Mouse (Mus musculus) forebrain, embryonic 11.5 days (tissue): Measurements from ENCODE around the gene Klf6. TPM values are rescaled to one million over a fixed set of nuclear protein-coding genes. Genes with fewer than 3 reads are reported as not detected.

Experiments used
- ATAC-seq: fragments of 200-750 bp; cut with Nextera tagmentation; replicated peaks from 2 replicates; pipeline ENCODE4 v1.8.0; 2017; ENCODE audit warnings: moderate TSS enrichment; ENCODE audit not compliant: low FRiP score
- DNase-seq: peaks from one replicate; pipeline ENCODE4 v3.0.0-alpha.2; 2017; ENCODE audit warnings: low spot score
- H3K27ac ChIP-seq: fragments of 300-500 bp; sonication (generic); 2 replicates; pipeline ENCODE4 v1.5.1; 2014; ENCODE audit warnings: low read depth, low read length
- H3K27me3 ChIP-seq: fragments of 300-500 bp; sonication (generic); 2 replicates; pipeline ENCODE4 v1.6.1; 2014; ENCODE audit warnings: mild to moderate bottlenecking, low read length, mixed read lengths; ENCODE audit not compliant: control insufficient read depth, insufficient read depth
- H3K36me3 ChIP-seq: fragments of 300-500 bp; sonication (generic); 2 replicates; pipeline ENCODE4 v1.6.1; 2014; ENCODE audit warnings: mild to moderate bottlenecking, low read length, moderate library complexity, mixed read lengths; ENCODE audit not compliant: control insufficient read depth, insufficient read depth
- H3K4me1 ChIP-seq: fragments of 300-500 bp; sonication (generic); replicated peaks from 2 replicates; pipeline ENCODE4 v1.6.1; 2014; ENCODE audit warnings: low read length, mixed read lengths; ENCODE audit not compliant: control insufficient read depth, insufficient read depth
- H3K4me2 ChIP-seq: fragments of 300-500 bp; sonication (generic); 2 replicates; pipeline ENCODE4 v1.6.1; 2014; ENCODE audit warnings: low read depth, mild to moderate bottlenecking, low read length, moderate library complexity, mixed read lengths; ENCODE audit not compliant: severe bottlenecking
- H3K4me3 ChIP-seq: fragments of 300-500 bp; sonication (generic); 2 replicates; pipeline ENCODE4 v1.5.1; 2014; ENCODE audit warnings: low read depth, low read length
- H3K9ac ChIP-seq: fragments of 300-500 bp; sonication (generic); 2 replicates; pipeline ENCODE4 v1.6.1; 2014; ENCODE audit warnings: low read length
- H3K9me3 ChIP-seq: fragments of 300-500 bp; sonication (generic); 2 replicates; pipeline ENCODE4 v1.6.1; 2016; ENCODE audit warnings: low read length, mixed read lengths; ENCODE audit not compliant: control insufficient read depth
- WGBS: fragments of 180-500 bp; shearing (Covaris S2); extraction: QIAGEN DNeasy Blood & Tissue Kit; methylation state at CpG from one replicate; pipeline ENCODE4 v1.1.7; 2014; 5-methylcytosine and 5-hydroxymethylcytosine counted together
- polyA plus RNA-seq: library from polyadenylated mRNA; unstranded; fragments of >200 nt; fragmentation: Nextera tagmentation; extraction: Ambion mirVana; gene quantifications from 2 replicates; pipeline ENCODE4 v1.2.1, GENCODE M21; 2014

The Klf6 gene
- polyA plus RNA-seq, 1 experiment from 2014 or later: 51.8 TPM

- H3K9me3 ChIP-seq: no peaks in the 10 kb centered on the region
- H3K4me1 ChIP-seq: no peaks in the 10 kb centered on the region
- 79% methylated on average over 2 of the region's 2 CpGs for WGBS
- H3K4me3 ChIP-seq: no peak overlapping the region
- no peaks in the 10 kb centered on the region for H3K27me3 ChIP-seq
- H3K36me3 ChIP-seq: no peaks in the 10 kb centered on the region
- no peak overlapping the region for H3K27ac ChIP-seq
- no peak overlapping the region for H3K4me2 ChIP-seq
- DNase-seq (no peak), ATAC-seq (no peak)
- no peak overlapping the region for H3K9ac ChIP-seq
Observed at GRCm38 (mm10) chr13:5847736-5848135, 13.5 kb upstream of the Klf6 start.

- DNase-seq: no peak
- Histone ChIP-seq H3K9me3 (no peaks in the 10 kb centered on the region), H3K4me1 (no peaks in the 10 kb centered on the region; the same call in 1 of the 2 replicates), H3K4me2 (peak overlapping the region; percentile 47), H3K36me3 (no peaks in the 10 kb centered on the region; the same call in none of the 2 replicates), H3K27me3 (no peaks in the 10 kb centered on the region; the same call in 1 of the 2 replicates), H3K4me3 (peak overlapping the region; percentile 64), H3K9ac (peak overlapping the region; percentile 78), H3K27ac (peak overlapping the region; percentile 85)
- WGBS: under 1% methylated on average over 27 of the region's 27 CpGs
- peak; percentile 62 for ATAC-seq
Observed at GRCm38 (mm10) chr13:5860651-5861156, 578 bp upstream of the Klf6 start.

GRCm38 (mm10) chr13:5862003-5862625 lies 832 bp downstream of the Klf6 start:
- no peaks in the 10 kb centered on the region; the same call in none of the 2 replicates for H3K36me3 ChIP-seq
- H3K4me3 ChIP-seq: peak overlapping the region; percentile 64
- WGBS: under 1% methylated on average over 20 of the region's 20 CpGs
- H3K4me1 ChIP-seq: no peaks in the 10 kb centered on the region; the same call in 1 of the 2 replicates
- peak; percentile 58 for DNase-seq
- peak overlapping the region; percentile 69 for H3K27ac ChIP-seq
- H3K27me3 ChIP-seq: no peaks in the 10 kb centered on the region; the same call in 1 of the 2 replicates
- peak overlapping the region; percentile 70 for H3K9ac ChIP-seq
- H3K4me2 ChIP-seq: peak overlapping the region; percentile 54
- ATAC-seq: no peak
- H3K9me3 ChIP-seq: no peaks in the 10 kb centered on the region

GRCm38 (mm10) chr13:5862626-5863407 lies 1.5 kb downstream of the Klf6 start:
- no peaks in the 10 kb centered on the region; the same call in none of the 2 replicates for H3K36me3 ChIP-seq
- peak overlapping the region; percentile 70 for H3K9ac ChIP-seq
- peak overlapping the region; percentile 54 for H3K4me2 ChIP-seq
- no peak overlapping the region for H3K27ac ChIP-seq
- no peaks in the 10 kb centered on the region for H3K9me3 ChIP-seq
- no peaks in the 10 kb centered on the region; the same call in 1 of the 2 replicates for H3K4me1 ChIP-seq
- ATAC-seq (no peak), DNase-seq (no peak)
- peak overlapping the region; percentile 64 for H3K4me3 ChIP-seq
- no peaks in the 10 kb centered on the region; the same call in 1 of the 2 replicates for H3K27me3 ChIP-seq
- 6% methylated on average over 16 of the region's 16 CpGs for WGBS

- peak overlapping the region; percentile 54 for H3K4me2 ChIP-seq
- H3K27me3 ChIP-seq: no peaks in the 10 kb centered on the region; the same call in 1 of the 2 replicates
- no peaks in the 10 kb centered on the region; the same call in none of the 2 replicates for H3K36me3 ChIP-seq
- DNase-seq (no peak), ATAC-seq (no peak)
- no peaks in the 10 kb centered on the region; the same call in 1 of the 2 replicates for H3K4me1 ChIP-seq
- H3K4me3 ChIP-seq: peak overlapping the region; percentile 64
- 12% methylated on average over 5 of the region's 5 CpGs for WGBS
- H3K9me3 ChIP-seq: no peaks in the 10 kb centered on the region
- H3K27ac ChIP-seq: no peak overlapping the region
- H3K9ac ChIP-seq: peak overlapping the region; percentile 70
Observed at GRCm38 (mm10) chr13:5863408-5863891, 2.2 kb downstream of the Klf6 start.

GRCm38 (mm10) chr13:5864265-5865097 lies 3.2 kb downstream of the Klf6 start:
- H3K4me2 ChIP-seq: peak overlapping the region; percentile 32; the same call in 1 of the 2 replicates
- H3K27ac ChIP-seq: no peak overlapping the region
- no peaks in the 10 kb centered on the region; the same call in 1 of the 2 replicates for H3K4me1 ChIP-seq
- WGBS: 81% methylated on average over 10 of the region's 10 CpGs
- no peak for ATAC-seq
- H3K27me3 ChIP-seq: no peaks in the 10 kb centered on the region; the same call in 1 of the 2 replicates
- H3K9me3 ChIP-seq: no peaks in the 10 kb centered on the region
- DNase-seq: no peak
- H3K36me3 ChIP-seq: no peaks in the 10 kb centered on the region; the same call in none of the 2 replicates
- H3K9ac ChIP-seq: no peak overlapping the region
- H3K4me3 ChIP-seq: 0 out of 2 replicates have a peak overlapping the region, but pooled peaks have one; percentile 9

- Histone ChIP-seq H3K4me1 (no peaks in the 10 kb centered on the region; the same call in 1 of the 2 replicates), H3K36me3 (no peaks in the 10 kb centered on the region; the same call in none of the 2 replicates), H3K9me3 (no peaks in the 10 kb centered on the region), H3K9ac (no peak overlapping the region), H3K4me2 (no peak overlapping the region), H3K4me3 (no peak overlapping the region), H3K27me3 (no peaks in the 10 kb centered on the region; the same call in 1 of the 2 replicates), H3K27ac (no peak overlapping the region)
- ATAC-seq (no peak), DNase-seq (no peak)
- WGBS: 92% methylated on average over 9 of the region's 9 CpGs
Observed at GRCm38 (mm10) chr13:5865098-5865415, 3.8 kb downstream of the Klf6 start.

- WGBS: 89% methylated on average over 6 of the region's 6 CpGs
- ATAC-seq: no peak
- H3K27ac ChIP-seq: no peak overlapping the region
- no peak for DNase-seq
- no peak overlapping the region for H3K9ac ChIP-seq
- H3K4me2 ChIP-seq: no peak overlapping the region
- no peaks in the 10 kb centered on the region; the same call in 1 of the 2 replicates for H3K27me3 ChIP-seq
- H3K36me3 ChIP-seq: no peaks in the 10 kb centered on the region; the same call in none of the 2 replicates
- H3K9me3 ChIP-seq: no peaks in the 10 kb centered on the region
- no peaks in the 10 kb centered on the region; the same call in 1 of the 2 replicates for H3K4me1 ChIP-seq
- H3K4me3 ChIP-seq: no peak overlapping the region
Observed at GRCm38 (mm10) chr13:5866091-5866490, 4.8 kb downstream of the Klf6 start.
